Mouse (Mus musculus): ENCODE measurements at regions not wholly inside any gene's neighbourhood (a gene's known extent, or its start where the extent isn't known, plus 50 kb on each side); places are given as distances from the start of the nearest gene placed in this dataset.

- ATAC-seq (ENCODE audit: low FRiP score, low read depth): no peak
- H3K4me2 ChIP-seq: no peak overlapping the region
- H3K36me3 ChIP-seq: no peaks in the 10 kb centered on the region
- H3K9ac ChIP-seq: no peak overlapping the region
- H3K9me3 ChIP-seq: no peaks in the 10 kb centered on the region
- H3K27me3 ChIP-seq: no peaks in the 10 kb centered on the region
- no peak overlapping the region for H3K27ac ChIP-seq (replicated peaks)
- H3K4me3 ChIP-seq: no peak overlapping the region
- no peaks in the 10 kb centered on the region for H3K4me1 ChIP-seq (replicated peaks)
These were observed 329.7 kb upstream of the Chrm2 start for GRCm38 (mm10) chr6:36058206-36058605.

GRCm38 (mm10) chr6:36060411-36060810, 327.5 kb upstream of the Chrm2 start:
- H3K4me2 ChIP-seq: no peak overlapping the region
- no peak for ATAC-seq (ENCODE audit: low FRiP score, low read depth)
- no peak overlapping the region for H3K4me3 ChIP-seq
- H3K27me3 ChIP-seq: no peaks in the 10 kb centered on the region
- no peaks in the 10 kb centered on the region for H3K4me1 ChIP-seq (replicated peaks)
- no peak overlapping the region for H3K9ac ChIP-seq
- WGBS: 85% methylated on average over 1 of the region's 1 CpGs
- no peaks in the 10 kb centered on the region for H3K36me3 ChIP-seq
- no peak overlapping the region for H3K27ac ChIP-seq (replicated peaks)
- no peaks in the 10 kb centered on the region for H3K9me3 ChIP-seq

GRCm38 (mm10) chr6:36064919-36065318, 323.0 kb upstream of the Chrm2 start:
- no peak for ATAC-seq (ENCODE audit: low FRiP score, low read depth)
- H3K27ac ChIP-seq (replicated peaks): no peak overlapping the region
- H3K27me3 ChIP-seq: no peaks in the 10 kb centered on the region
- no peak overlapping the region for H3K4me2 ChIP-seq
- H3K4me1 ChIP-seq (replicated peaks): no peaks in the 10 kb centered on the region
- no peaks in the 10 kb centered on the region for H3K9me3 ChIP-seq
- 96% methylated on average over 1 of the region's 1 CpGs for WGBS
- no peaks in the 10 kb centered on the region for H3K36me3 ChIP-seq
- H3K9ac ChIP-seq: no peak overlapping the region
- H3K4me3 ChIP-seq: no peak overlapping the region

DNA sequence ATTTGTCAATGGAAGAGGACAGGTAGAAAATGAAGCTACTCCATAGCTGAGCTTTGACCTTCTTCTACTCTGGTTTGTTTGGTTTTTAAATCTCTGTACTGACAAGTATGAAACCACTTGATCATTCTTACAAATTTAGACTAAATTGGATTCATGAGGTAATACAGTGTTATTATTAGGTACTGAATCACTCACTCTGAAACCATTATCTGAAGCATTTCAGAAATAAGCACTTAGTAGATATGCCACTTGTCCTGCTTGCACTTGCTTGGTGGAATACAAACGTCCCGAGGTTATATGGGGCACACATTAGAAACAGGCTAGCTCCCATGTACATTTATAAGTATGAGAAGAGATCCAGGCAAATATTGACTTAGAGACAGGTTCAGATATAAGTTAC, 319.2 kb upstream of the Chrm2 start:
- no peak for ATAC-seq (ENCODE audit: low FRiP score, low read depth)
- no peak overlapping the region for H3K4me3 ChIP-seq
- WGBS: 87% methylated on average over 2 of the region's 2 CpGs
- no peaks in the 10 kb centered on the region for H3K4me1 ChIP-seq (replicated peaks)
- H3K27me3 ChIP-seq: no peaks in the 10 kb centered on the region
- no peaks in the 10 kb centered on the region for H3K9me3 ChIP-seq
- H3K27ac ChIP-seq (replicated peaks): no peak overlapping the region
- H3K36me3 ChIP-seq: no peaks in the 10 kb centered on the region
- no peak overlapping the region for H3K9ac ChIP-seq
- no peak overlapping the region for H3K4me2 ChIP-seq

- Histone ChIP-seq H3K4me1 (replicated peaks) (no peaks in the 10 kb centered on the region), H3K4me3 (no peak overlapping the region), H3K27ac (replicated peaks) (no peak overlapping the region), H3K27me3 (no peaks in the 10 kb centered on the region), H3K9ac (no peak overlapping the region), H3K4me2 (no peak overlapping the region), H3K9me3 (no peaks in the 10 kb centered on the region), H3K36me3 (no peaks in the 10 kb centered on the region)
- WGBS: 54% methylated on average over 5 of the region's 5 CpGs
- ATAC-seq (ENCODE audit: low FRiP score, low read depth): no peak
These were observed 308.3 kb upstream of the Chrm2 start for GRCm38 (mm10) chr6:36079559-36079958.

- Histone ChIP-seq H3K27me3 (no peaks in the 10 kb centered on the region), H3K9ac (no peak overlapping the region), H3K27ac (replicated peaks) (no peak overlapping the region), H3K4me3 (no peak overlapping the region), H3K4me2 (no peak overlapping the region), H3K36me3 (no peaks in the 10 kb centered on the region), H3K4me1 (replicated peaks) (no peaks in the 10 kb centered on the region), H3K9me3 (no peaks in the 10 kb centered on the region)
- ATAC-seq (ENCODE audit: low FRiP score, low read depth): no peak
- 85% methylated on average over 2 of the region's 2 CpGs for WGBS
These were observed 294.3 kb upstream of the Chrm2 start for GRCm38 (mm10) chr6:36093584-36093983.

GRCm38 (mm10) chr6:36094075-36094474, 293.8 kb upstream of the Chrm2 start:
- H3K4me2 ChIP-seq: no peak overlapping the region
- H3K27ac ChIP-seq (replicated peaks): no peak overlapping the region
- no peak overlapping the region for H3K9ac ChIP-seq
- no peaks in the 10 kb centered on the region for H3K9me3 ChIP-seq
- H3K36me3 ChIP-seq: no peaks in the 10 kb centered on the region
- no peak for ATAC-seq (ENCODE audit: low FRiP score, low read depth)
- H3K27me3 ChIP-seq: no peaks in the 10 kb centered on the region
- WGBS: 95% methylated on average over 1 of the region's 1 CpGs
- H3K4me1 ChIP-seq (replicated peaks): no peaks in the 10 kb centered on the region
- no peak overlapping the region for H3K4me3 ChIP-seq

GRCm38 (mm10) chr6:36097391-36097790, 290.5 kb upstream of the Chrm2 start:
- Histone ChIP-seq H3K4me1 (replicated peaks) (no peaks in the 10 kb centered on the region), H3K27ac (replicated peaks) (no peak overlapping the region), H3K9ac (no peak overlapping the region), H3K9me3 (no peaks in the 10 kb centered on the region), H3K4me2 (no peak overlapping the region), H3K27me3 (no peaks in the 10 kb centered on the region), H3K4me3 (no peak overlapping the region), H3K36me3 (no peaks in the 10 kb centered on the region)
- ATAC-seq (ENCODE audit: low FRiP score, low read depth): no peak
- WGBS: 42% methylated on average over 2 of the region's 2 CpGs

DNA sequence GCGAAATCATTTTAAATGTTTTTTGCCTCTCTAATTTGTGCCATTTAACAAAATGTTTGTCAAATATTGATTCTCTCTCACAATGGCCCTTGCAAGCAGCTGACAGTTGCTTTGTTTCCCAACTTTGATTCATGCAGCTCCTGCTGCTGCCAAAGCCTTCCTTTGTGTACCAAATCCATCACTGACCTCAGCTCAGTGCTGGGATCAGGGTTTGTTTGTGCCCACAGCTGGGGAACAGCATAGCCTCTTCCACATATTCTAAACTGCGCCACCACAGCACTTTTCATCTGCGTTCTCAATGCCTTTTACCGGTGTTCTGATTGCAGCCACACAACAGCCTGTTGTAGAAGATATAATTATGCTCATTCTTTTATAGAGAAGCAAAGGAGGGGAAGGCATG, 289.7 kb upstream of the Chrm2 start:
- no peak overlapping the region for H3K4me3 ChIP-seq
- no peak for ATAC-seq (ENCODE audit: low FRiP score, low read depth)
- H3K4me2 ChIP-seq: no peak overlapping the region
- H3K27ac ChIP-seq (replicated peaks): no peak overlapping the region
- no peaks in the 10 kb centered on the region for H3K27me3 ChIP-seq
- 29% methylated on average over 4 of the region's 4 CpGs for WGBS
- H3K4me1 ChIP-seq (replicated peaks): no peaks in the 10 kb centered on the region
- no peaks in the 10 kb centered on the region for H3K9me3 ChIP-seq
- H3K9ac ChIP-seq: no peak overlapping the region
- no peaks in the 10 kb centered on the region for H3K36me3 ChIP-seq

DNA sequence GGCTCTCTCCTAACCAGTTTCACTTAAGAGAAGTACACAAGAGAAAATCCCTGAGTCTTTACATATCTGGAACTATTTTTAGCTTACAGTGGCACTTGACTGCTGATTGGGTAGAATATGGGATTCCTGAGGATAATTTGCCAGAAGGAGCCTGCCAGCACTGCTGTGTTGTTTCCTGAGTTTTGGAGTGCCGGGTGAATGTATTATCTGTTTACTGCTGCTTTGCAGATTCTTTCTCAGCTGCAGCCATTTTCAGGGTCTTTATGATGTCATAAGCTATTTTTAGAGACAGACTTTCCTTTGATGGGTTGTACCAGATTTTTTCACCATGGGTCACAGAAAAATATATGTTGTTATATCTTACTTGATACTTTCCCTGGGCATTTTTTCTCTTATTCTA, 279.1 kb upstream of the Chrm2 start:
- Histone ChIP-seq H3K27me3 (no peaks in the 10 kb centered on the region), H3K4me3 (no peak overlapping the region), H3K4me1 (replicated peaks) (no peaks in the 10 kb centered on the region), H3K9me3 (no peaks in the 10 kb centered on the region), H3K9ac (no peak overlapping the region), H3K4me2 (no peak overlapping the region), H3K27ac (replicated peaks) (no peak overlapping the region), H3K36me3 (no peaks in the 10 kb centered on the region)
- 61% methylated on average over 1 of the region's 1 CpGs for WGBS
- no peak for ATAC-seq (ENCODE audit: low FRiP score, low read depth)

DNA sequence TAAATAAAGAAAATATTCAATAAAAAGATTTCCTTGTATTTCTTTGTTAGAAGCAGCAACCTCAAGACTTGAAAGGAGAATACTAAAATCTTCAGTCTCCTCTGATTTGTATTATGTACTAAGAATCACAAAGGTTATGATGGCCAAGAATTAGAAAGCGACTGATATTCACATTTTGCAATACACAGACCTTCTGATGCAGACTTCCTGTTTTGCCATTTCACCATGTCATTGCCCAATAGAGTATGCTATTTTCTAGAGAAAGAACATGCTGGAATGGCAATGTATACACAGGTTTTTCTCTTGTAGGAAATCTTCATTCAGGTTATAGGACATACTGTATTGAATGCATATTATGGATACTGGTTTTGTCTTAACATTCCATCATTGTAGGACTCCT, 250.7 kb upstream of the Chrm2 start:
- H3K9ac ChIP-seq: no peak overlapping the region
- no peak overlapping the region for H3K4me2 ChIP-seq
- no peaks in the 10 kb centered on the region for H3K4me1 ChIP-seq (replicated peaks)
- ATAC-seq (ENCODE audit: low FRiP score, low read depth): no peak
- no peak overlapping the region for H3K27ac ChIP-seq (replicated peaks)
- no peaks in the 10 kb centered on the region for H3K36me3 ChIP-seq
- no peaks in the 10 kb centered on the region for H3K9me3 ChIP-seq
- H3K27me3 ChIP-seq: no peaks in the 10 kb centered on the region
- H3K4me3 ChIP-seq: no peak overlapping the region
- WGBS: 93% methylated on average over 1 of the region's 1 CpGs

GRCm38 (mm10) chr6:36147267-36147666, 240.6 kb upstream of the Chrm2 start:
- no peaks in the 10 kb centered on the region for H3K36me3 ChIP-seq
- no peaks in the 10 kb centered on the region for H3K27me3 ChIP-seq
- H3K4me1 ChIP-seq (replicated peaks): no peaks in the 10 kb centered on the region
- H3K27ac ChIP-seq (replicated peaks): no peak overlapping the region
- no peak for ATAC-seq (ENCODE audit: low FRiP score, low read depth)
- no peak overlapping the region for H3K4me3 ChIP-seq
- H3K9ac ChIP-seq: no peak overlapping the region
- no peaks in the 10 kb centered on the region for H3K9me3 ChIP-seq
- WGBS: 86% methylated on average over 1 of the region's 1 CpGs
- H3K4me2 ChIP-seq: no peak overlapping the region

DNA sequence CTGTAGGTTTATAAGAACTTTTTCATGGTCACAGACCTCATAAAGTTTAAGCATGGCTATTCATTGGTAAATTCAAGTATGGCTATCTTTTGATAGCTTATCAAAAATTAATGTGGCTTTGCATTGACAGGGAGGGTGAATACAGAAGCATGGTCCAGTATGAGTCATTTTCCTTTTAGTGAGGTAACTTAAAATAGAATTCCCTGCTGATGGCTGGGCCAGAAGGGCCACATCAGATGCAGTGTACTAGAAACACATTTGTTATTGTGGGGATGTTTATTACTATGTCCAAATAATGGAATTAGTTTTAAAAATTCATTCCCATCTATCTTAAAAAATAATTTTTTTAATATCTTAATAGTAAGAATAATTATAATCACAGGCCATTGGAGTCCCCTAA, 213.4 kb upstream of the Chrm2 start:
- Histone ChIP-seq H3K9me3 (no peaks in the 10 kb centered on the region), H3K9ac (no peak overlapping the region), H3K4me1 (replicated peaks) (no peaks in the 10 kb centered on the region), H3K4me2 (no peak overlapping the region), H3K36me3 (no peaks in the 10 kb centered on the region), H3K27ac (replicated peaks) (no peak overlapping the region), H3K27me3 (no peaks in the 10 kb centered on the region), H3K4me3 (no peak overlapping the region)
- no peak for ATAC-seq (ENCODE audit: low FRiP score, low read depth)

Data from hindbrain, embryonic 15.5 days (tissue).